Mouse (Mus musculus): Measurements from ENCODE around the gene Fam198a. TPM values are rescaled to one million over a fixed set of nuclear protein-coding genes. Genes with fewer than 3 reads are reported as not detected.
A peak's percentile ranks its signal among the peaks of the same experiment; 100 is the strongest.

Gene Fam198a
- total and polyA plus RNA-seq, 2 experiments = 4.0 to 4.4 TPM

- Histone ChIP-seq H3K9ac (ENCODE audit: low read depth, low read length) (no peak overlapping the region), H3K27ac (replicated peaks; ENCODE audit: insufficient read depth, low read depth, low read length) (no peak overlapping the region), H3K27me3 (ENCODE audit: control insufficient read depth, insufficient read depth, low read length) (no peaks in the 10 kb centered on the region), H3K36me3 (ENCODE audit: control insufficient read depth, insufficient read depth, low read length) (no peaks in the 10 kb centered on the region), H3K79me2 (ENCODE audit: control insufficient read depth, insufficient read depth, low read length) (no peaks in the 10 kb centered on the region), H3K4me1 (ENCODE audit: control insufficient read depth, insufficient read depth, low read length) (peaks cover 25% of the 10 kb centered on the region), H3K4me3 (ENCODE audit: insufficient read depth, low read depth, low read length) (no peak overlapping the region)
- TF ChIP-seq POLR2A (IDR thresholded peaks at IDR 0.05; ENCODE audit: extremely low read depth, insufficient read depth, low read length) (no peak), CTCF (IDR thresholded peaks at IDR 0.05; ENCODE audit: low read depth, low read length) (no peak)
- no peak for DNase-seq (ENCODE audit: extremely low read depth, low read depth, low spot score)
- 72% methylated on average over 7 of the region's 7 CpGs for WGBS
Measured at GRCm38 (mm10) chr9:121927721-121928120, 23.1 kb upstream of the Fam198a start.

- H3K9ac ChIP-seq (ENCODE audit: low read depth, low read length) = no peak overlapping the region
- no peaks in the 10 kb centered on the region for H3K27me3 ChIP-seq (ENCODE audit: control insufficient read depth, insufficient read depth, low read length)
- no peaks in the 10 kb centered on the region for H3K36me3 ChIP-seq (ENCODE audit: control insufficient read depth, insufficient read depth, low read length)
- no peaks in the 10 kb centered on the region for H3K79me2 ChIP-seq (ENCODE audit: control insufficient read depth, insufficient read depth, low read length)
- H3K4me3 ChIP-seq (ENCODE audit: insufficient read depth, low read depth, low read length) = no peak overlapping the region; the same call in 1 of the 2 replicates
- TF ChIP-seq CTCF (IDR thresholded peaks at IDR 0.05; ENCODE audit: low read depth, low read length) = peak; percentile 83
- no peak for TF ChIP-seq POLR2A (IDR thresholded peaks at IDR 0.05; ENCODE audit: extremely low read depth, insufficient read depth, low read length)
- WGBS = 39% methylated on average over 2 of the region's 2 CpGs
- peaks cover 23% of the 10 kb centered on the region for H3K4me1 ChIP-seq (ENCODE audit: control insufficient read depth, insufficient read depth, low read length)
- no peak overlapping the region for H3K27ac ChIP-seq (replicated peaks; ENCODE audit: insufficient read depth, low read depth, low read length)
- DNase-seq (ENCODE audit: extremely low read depth, low read depth, low spot score) = peak; percentile 22
Measured at GRCm38 (mm10) chr9:121928498-121928897, 22.3 kb upstream of the Fam198a start.

- H3K4me3 ChIP-seq (ENCODE audit: insufficient read depth, low read depth, low read length) = no peak overlapping the region
- no peaks in the 10 kb centered on the region; the same call in 1 of the 2 replicates for H3K36me3 ChIP-seq (ENCODE audit: control insufficient read depth, insufficient read depth, low read length)
- TF ChIP-seq CTCF (IDR thresholded peaks at IDR 0.05; ENCODE audit: low read depth, low read length) (no peak), POLR2A (IDR thresholded peaks at IDR 0.05; ENCODE audit: extremely low read depth, insufficient read depth, low read length) (no peak)
- H3K27ac ChIP-seq (replicated peaks; ENCODE audit: insufficient read depth, low read depth, low read length) = no peak overlapping the region
- H3K9ac ChIP-seq (ENCODE audit: low read depth, low read length) = no peak overlapping the region
- H3K4me1 ChIP-seq (ENCODE audit: control insufficient read depth, insufficient read depth, low read length) = no peaks in the 10 kb centered on the region
- no peaks in the 10 kb centered on the region for H3K79me2 ChIP-seq (ENCODE audit: control insufficient read depth, insufficient read depth, low read length)
- H3K27me3 ChIP-seq (ENCODE audit: control insufficient read depth, insufficient read depth, low read length) = no peaks in the 10 kb centered on the region
- no peak for DNase-seq (ENCODE audit: extremely low read depth, low read depth, low spot score)
- 87% methylated on average over 4 of the region's 4 CpGs for WGBS
Measured at GRCm38 (mm10) chr9:121934856-121935255, 15.9 kb upstream of the Fam198a start.

- H3K79me2 ChIP-seq (ENCODE audit: control insufficient read depth, insufficient read depth, low read length) = no peaks in the 10 kb centered on the region
- H3K27ac ChIP-seq (replicated peaks; ENCODE audit: insufficient read depth, low read depth, low read length) = no peak overlapping the region
- H3K27me3 ChIP-seq (ENCODE audit: control insufficient read depth, insufficient read depth, low read length) = no peaks in the 10 kb centered on the region
- no peak overlapping the region for H3K9ac ChIP-seq (ENCODE audit: low read depth, low read length)
- H3K36me3 ChIP-seq (ENCODE audit: control insufficient read depth, insufficient read depth, low read length) = no peaks in the 10 kb centered on the region; the same call in 1 of the 2 replicates
- peaks cover 3% of the 10 kb centered on the region; the same call in 1 of the 2 replicates for H3K4me1 ChIP-seq (ENCODE audit: control insufficient read depth, insufficient read depth, low read length)
- WGBS = 44% methylated on average over 1 of the region's 1 CpGs
- no peak for DNase-seq (ENCODE audit: extremely low read depth, low read depth, low spot score)
- TF ChIP-seq POLR2A (IDR thresholded peaks at IDR 0.05; ENCODE audit: extremely low read depth, insufficient read depth, low read length) (no peak), CTCF (IDR thresholded peaks at IDR 0.05; ENCODE audit: low read depth, low read length) (no peak)
- H3K4me3 ChIP-seq (ENCODE audit: insufficient read depth, low read depth, low read length) = no peak overlapping the region
Measured at GRCm38 (mm10) chr9:121936952-121937351, 13.8 kb upstream of the Fam198a start.

GRCm38 (mm10) chr9:121937451-121937864 is 13.3 kb upstream of the Fam198a start:
- TF ChIP-seq POLR2A (IDR thresholded peaks at IDR 0.05; ENCODE audit: extremely low read depth, insufficient read depth, low read length) (no peak), CTCF (IDR thresholded peaks at IDR 0.05; ENCODE audit: low read depth, low read length) (no peak)
- Histone ChIP-seq H3K9ac (ENCODE audit: low read depth, low read length) (no peak overlapping the region), H3K4me3 (ENCODE audit: insufficient read depth, low read depth, low read length) (no peak overlapping the region), H3K27ac (replicated peaks; ENCODE audit: insufficient read depth, low read depth, low read length) (no peak overlapping the region), H3K27me3 (ENCODE audit: control insufficient read depth, insufficient read depth, low read length) (no peaks in the 10 kb centered on the region), H3K79me2 (ENCODE audit: control insufficient read depth, insufficient read depth, low read length) (no peaks in the 10 kb centered on the region), H3K4me1 (ENCODE audit: control insufficient read depth, insufficient read depth, low read length) (peaks cover 6% of the 10 kb centered on the region), H3K36me3 (ENCODE audit: control insufficient read depth, insufficient read depth, low read length) (no peaks in the 10 kb centered on the region; the same call in 1 of the 2 replicates)
- DNase-seq (ENCODE audit: extremely low read depth, low read depth, low spot score) = no peak
- 67% methylated on average over 6 of the region's 6 CpGs for WGBS

GRCm38 (mm10) chr9:121937944-121938355 is 12.8 kb upstream of the Fam198a start:
- Histone ChIP-seq H3K27me3 (ENCODE audit: control insufficient read depth, insufficient read depth, low read length) (no peaks in the 10 kb centered on the region), H3K4me1 (ENCODE audit: control insufficient read depth, insufficient read depth, low read length) (peaks cover 6% of the 10 kb centered on the region), H3K9ac (ENCODE audit: low read depth, low read length) (peak overlapping the region; percentile 58), H3K27ac (replicated peaks; ENCODE audit: insufficient read depth, low read depth, low read length) (no peak overlapping the region), H3K79me2 (ENCODE audit: control insufficient read depth, insufficient read depth, low read length) (no peaks in the 10 kb centered on the region), H3K4me3 (ENCODE audit: insufficient read depth, low read depth, low read length) (peak overlapping the region; percentile 65), H3K36me3 (ENCODE audit: control insufficient read depth, insufficient read depth, low read length) (no peaks in the 10 kb centered on the region; the same call in 1 of the 2 replicates)
- WGBS = 58% methylated on average over 21 of the region's 21 CpGs
- TF ChIP-seq CTCF (IDR thresholded peaks at IDR 0.05; ENCODE audit: low read depth, low read length) (no peak), POLR2A (IDR thresholded peaks at IDR 0.05; ENCODE audit: extremely low read depth, insufficient read depth, low read length) (0 out of 2 replicates have a peak, but pooled peaks have one; percentile 7)
- DNase-seq (ENCODE audit: extremely low read depth, low read depth, low spot score) = no peak

Measured in liver, adult 2 months (tissue).